Mouse (Mus musculus) gastrocnemius, adult 8-10 months (tissue): Measurements from ENCODE around the gene Psmd9. TPM values are rescaled to one million over a fixed set of nuclear protein-coding genes. Genes with fewer than 3 reads are reported as not detected.
A peak's percentile ranks its signal among the peaks of the same experiment; 100 is the strongest.
"Not testable (repeated sequence)": the region's sequence is repeated elsewhere in the genome, so short reads cannot be mapped to it uniquely, and the experiment has no call there.

Experiments
- DNase-seq, 2 experiments: peaks; one replicate each; pipeline ENCODE4 v3.0.0; 2022; ENCODE audit warnings: low spot score in 2 of 2
- total RNA-seq, 4 experiments: library from RNA; stranded (reverse); gene quantifications; 2 replicates each; pipeline ENCODE4 v1.2.4; 2022

Gene Psmd9
- total RNA-seq, 4 experiments from 2014 or later, result 11.4 to 12.8 (median 12.3) TPM

DNA sequence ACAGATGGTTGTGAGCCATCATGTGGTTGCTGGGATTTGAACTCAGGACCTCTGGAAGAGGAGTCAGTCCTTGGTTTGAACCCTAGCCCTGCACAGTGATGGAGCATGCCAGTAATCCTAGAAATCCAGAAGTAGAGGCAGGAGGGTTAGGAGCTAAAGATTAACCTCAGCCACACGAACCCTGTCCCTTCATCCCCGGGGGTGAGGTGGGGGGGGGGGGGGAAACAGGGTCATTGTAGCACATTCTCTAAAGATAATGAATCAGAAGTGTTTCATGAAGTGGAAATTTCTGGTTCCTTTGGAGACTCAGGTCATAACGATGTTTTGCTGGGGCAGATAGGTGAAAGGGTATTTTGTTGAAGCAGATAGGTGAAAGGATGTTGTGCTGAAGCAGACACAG lies 21.7 kb downstream of the Psmd9 start:
- DNase-seq, result no peak

GRCm38 (mm10) chr5:123191427-123191826 lies 22.2 kb downstream of the Psmd9 start:
- no peak for DNase-seq

- DNase-seq, result no peak
Observed at GRCm38 (mm10) chr5:123192606-123193150, 23.5 kb downstream of the Psmd9 start.

- DNase-seq, result no peak
Observed at GRCm38 (mm10) chr5:123193436-123193835, 24.2 kb downstream of the Psmd9 start.

DNA sequence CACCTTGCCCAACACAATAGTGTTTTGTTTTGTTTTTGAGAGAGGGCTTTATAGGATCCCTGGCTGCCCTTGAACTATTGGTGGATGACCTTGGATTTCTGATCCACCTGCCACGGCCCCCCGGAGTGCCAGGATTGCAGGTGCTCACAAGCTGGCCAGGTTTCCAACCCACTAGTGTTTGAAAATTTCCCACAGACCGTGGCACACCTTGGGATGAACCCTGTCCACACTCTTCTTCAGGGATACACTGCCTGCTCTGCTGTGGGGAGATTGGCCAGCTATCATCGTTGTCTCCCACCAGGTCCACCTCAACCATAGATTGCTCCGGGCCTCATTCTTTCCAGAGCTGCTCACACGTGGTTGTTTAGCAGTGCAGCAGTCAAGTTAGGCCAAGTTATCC lies 25.6 kb downstream of the Psmd9 start:
- no peak for DNase-seq

GRCm38 (mm10) chr5:123195500-123196000 lies 26.3 kb downstream of the Psmd9 start:
- no peak for DNase-seq

- DNase-seq, result no peak
Observed at GRCm38 (mm10) chr5:123196746-123197145, 27.5 kb downstream of the Psmd9 start.

DNA sequence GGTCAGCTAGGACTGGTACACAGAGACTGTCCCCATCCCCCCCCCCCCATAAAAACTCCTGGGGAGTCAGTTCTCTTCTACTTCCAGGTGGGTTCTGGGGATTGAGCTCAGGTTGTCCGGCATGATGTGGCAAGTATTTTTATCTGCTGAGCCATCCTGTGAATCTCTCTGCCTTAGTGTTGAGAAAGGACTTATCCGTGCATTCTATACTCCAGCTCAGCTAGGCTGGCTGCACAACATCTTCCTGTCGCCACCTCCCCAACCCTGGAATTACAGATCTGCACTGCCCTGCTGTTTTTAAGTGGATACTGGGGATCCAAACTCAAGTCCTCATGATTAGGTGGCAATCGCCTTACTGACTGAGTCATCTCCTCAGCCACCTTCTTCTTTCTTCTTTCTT lies 29.3 kb downstream of the Psmd9 start:
- no peak for DNase-seq

DNA sequence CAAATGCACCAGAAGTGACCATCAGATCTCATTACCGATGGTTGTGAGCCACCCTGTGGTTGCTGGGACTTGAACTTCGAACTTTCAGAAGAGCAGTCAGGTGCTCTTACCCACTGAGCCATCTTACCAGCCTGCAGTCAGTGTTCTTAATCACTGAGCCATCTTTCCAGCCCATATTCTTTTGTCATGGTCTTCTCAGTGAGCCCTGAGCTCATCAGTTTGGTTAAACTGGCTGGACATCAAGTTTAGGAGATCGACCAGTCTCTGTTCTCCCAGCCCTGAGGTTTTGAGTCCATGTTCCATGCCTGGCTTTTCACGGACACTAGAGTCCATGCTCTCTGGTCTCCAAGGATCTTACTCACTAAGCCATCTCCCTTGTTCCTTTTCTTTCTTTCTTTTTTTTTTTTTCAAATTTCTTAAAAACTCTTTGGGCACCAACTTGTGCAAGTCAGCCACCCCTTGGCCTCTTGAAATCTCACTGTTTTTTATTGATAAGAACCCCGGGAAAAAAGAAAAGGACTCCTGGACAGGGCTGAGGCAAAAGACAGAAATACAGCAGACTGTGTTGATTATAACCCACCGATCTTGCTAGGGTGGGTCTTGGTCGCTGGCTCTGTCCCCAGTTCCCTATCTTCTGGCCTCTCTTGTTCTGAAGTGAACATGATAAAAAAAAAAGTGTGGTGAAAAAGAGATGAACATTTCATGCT lies 31.8 kb downstream of the Psmd9 start:
- DNase-seq, result not testable (repeated sequence)

DNA sequence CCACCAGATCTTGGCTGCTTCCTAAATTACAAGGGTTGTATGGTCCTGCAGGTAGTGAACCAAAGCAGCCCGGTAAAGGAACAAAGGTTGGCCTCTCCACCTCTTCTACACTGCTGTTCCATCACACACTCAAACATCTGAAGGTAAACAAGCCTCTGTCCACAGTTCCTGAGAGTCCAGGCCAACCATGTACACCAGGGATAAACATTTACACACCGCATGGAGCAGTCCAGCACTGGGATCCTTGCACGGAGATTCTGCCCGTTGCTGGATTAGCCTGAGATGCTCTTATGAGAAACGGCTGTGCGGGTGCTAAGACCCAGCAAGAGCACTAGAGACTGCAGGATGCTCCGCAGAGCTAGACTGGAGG lies 32.3 kb downstream of the Psmd9 start:
- DNase-seq, result no peak

DNA sequence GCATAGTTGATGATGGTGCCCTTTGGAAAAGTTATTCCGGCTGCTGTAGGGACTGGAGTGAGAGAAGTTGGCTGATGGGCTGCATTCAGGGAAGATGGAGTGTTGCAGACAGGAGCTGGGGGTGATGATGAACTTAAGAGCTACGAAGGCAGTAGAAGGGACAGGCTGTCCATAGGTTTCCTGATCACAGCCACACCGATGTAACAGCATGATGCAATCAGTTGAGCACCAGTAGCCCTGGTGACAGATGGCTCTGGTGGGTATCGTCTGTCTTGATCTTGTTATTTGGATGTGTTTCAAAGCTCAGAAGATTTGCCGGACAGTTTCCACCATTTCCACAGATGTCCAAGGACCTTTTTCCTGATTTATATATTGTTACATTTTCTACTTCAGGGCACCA lies 32.8 kb downstream of the Psmd9 start:
- DNase-seq, result no peak

DNA sequence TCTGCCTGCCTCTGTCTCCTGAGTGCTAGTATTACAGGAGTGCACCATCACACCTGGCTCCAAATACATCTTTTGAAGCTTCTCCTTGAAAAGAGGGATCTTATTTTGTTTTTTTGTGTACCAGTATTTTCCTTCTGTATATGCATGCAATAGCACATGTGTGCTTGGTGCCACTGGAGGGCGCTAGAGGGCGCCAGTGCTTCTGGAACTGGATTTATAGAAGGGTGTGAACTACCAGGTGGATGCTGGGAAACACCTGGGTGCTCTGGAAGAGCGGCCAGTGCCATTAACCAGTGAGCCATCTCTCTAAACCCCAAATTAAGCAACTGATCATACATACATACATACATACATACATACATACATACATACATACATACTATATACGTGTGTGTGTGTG lies 33.6 kb downstream of the Psmd9 start:
- DNase-seq, result not testable (repeated sequence)

DNA sequence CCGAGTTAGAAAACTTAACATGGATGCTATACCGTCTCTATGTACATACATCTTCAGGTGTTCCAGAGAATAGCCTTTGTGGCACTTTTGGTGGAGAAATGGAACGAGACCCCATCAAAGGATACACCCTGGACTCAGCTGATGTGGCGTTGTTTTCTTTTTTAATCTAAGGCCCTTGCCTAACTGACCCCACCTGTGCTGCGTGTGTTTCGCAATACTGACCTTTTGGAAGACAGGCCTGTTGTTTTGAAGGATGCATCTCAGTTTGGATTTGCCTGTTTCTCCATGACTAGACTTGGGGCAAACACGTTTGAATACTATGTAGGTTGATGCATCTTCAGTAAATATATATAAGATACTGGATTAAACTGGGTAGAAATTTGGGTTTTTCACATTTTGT lies 34.4 kb downstream of the Psmd9 start:
- DNase-seq, result not testable (repeated sequence)

DNA sequence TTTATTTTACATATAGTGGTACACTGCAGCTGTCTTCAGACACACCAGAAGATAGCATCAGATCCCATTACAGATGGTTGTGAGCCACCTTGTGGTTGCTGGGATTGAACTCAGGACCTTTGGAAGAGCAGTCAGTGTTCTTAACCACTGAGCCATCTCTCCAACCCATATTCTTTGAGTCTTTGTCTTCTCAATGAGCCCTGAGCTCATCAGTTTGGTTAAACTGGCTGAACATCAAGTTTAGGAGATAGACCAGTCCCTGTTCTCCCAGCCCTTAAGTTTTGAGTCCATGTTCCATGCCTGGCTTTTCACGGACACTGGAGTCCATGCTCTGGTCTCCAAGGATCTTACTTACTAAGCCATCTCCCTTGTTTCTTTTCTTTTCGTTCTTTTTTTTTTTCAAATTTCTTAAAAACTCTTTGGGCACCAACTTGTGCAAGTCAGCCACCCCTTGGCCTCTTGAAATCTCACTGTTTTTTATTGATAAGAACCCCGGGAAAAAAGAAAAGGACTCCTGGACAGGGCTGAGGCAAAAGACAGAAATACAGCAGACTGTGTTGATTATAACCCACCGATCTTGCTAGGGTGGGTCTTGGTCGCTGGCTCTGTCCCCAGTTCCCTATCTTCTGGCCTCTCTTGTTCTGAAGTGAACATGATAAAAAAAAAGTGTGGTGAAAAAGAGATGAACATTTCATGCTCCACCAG lies 53.3 kb downstream of the Psmd9 start:
- not testable (repeated sequence) for DNase-seq

DNA sequence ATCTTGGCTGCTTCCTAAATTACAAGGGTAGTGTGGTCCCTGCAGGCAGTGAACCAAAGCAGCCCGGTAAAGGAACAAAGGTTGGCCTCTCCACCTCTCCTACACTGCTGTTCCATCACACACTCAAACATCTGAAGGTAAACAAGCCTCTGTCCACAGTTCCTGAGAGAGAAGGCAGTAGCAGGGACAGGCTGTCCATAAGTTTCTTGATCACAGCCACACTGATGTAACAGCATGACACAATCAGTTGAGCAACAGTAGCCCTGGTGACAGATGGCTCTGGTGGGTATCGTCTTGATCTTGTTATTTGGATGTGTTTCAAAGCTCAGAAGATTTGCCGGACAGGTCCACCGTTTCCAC lies 53.8 kb downstream of the Psmd9 start:
- DNase-seq, result no peak

DNA sequence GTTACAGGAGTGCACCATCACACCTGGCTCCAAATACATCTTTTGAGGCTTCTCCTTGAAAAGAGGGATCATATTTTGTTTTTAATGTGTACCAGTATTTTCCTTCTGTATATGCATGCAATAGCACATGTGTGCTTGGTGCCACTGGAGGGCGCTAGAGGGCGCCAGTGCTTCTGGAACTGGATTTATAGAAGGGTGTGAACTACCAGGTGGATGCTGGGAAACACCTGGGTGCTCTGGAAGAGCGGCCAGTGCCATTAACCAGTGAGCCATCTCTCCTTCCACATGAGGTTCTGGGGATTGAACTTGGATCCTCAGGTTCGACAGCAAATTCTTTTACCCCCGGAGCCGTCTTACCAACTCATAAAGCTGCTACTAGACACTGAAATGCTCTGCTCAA lies 54.6 kb downstream of the Psmd9 start:
- not testable (repeated sequence) for DNase-seq

GRCm38 (mm10) chr5:123226851-123227250 lies 57.6 kb downstream of the Psmd9 start:
- DNase-seq, result no peak

DNA sequence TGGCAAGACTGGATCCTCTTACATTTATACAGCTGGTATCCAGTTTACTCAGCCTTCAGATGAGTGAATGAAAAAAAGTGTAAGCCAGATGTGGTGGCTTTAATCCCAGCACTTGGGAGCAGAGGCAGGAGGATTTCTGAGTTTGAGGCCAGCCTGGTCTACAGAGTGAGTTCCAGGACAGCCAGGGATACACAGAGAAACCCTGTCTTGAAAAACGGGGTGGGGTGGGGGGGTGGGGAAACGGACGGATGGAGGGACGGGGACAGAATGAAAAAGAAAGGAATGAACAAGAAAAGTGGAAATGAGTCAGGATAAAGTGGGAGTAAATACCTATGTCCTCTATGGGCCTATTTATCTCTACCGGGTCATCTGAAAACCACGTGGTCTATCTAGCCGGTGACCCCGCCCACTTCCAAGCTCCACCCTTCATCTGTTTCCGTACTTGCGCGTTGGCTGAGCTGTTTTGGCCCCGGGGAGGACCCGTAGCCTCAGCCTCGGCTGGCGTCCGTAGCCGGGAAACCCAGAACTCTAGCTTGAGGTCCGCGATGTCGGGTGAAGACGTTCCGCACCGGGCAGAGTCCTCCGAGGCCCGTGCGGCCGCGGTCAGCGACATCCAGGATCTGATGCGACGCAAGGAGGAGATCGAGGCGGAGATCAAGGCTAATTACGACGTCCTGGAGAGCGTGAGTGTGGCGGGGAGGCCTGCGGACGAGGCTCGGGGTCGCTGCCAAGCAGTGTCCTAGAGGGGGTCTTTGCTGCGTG lies 58.7 kb downstream of the Psmd9 start:
- DNase-seq, result peak; percentile 95

GRCm38 (mm10) chr5:123228524-123228922 lies 59.3 kb downstream of the Psmd9 start:
- DNase-seq, result no peak

DNA sequence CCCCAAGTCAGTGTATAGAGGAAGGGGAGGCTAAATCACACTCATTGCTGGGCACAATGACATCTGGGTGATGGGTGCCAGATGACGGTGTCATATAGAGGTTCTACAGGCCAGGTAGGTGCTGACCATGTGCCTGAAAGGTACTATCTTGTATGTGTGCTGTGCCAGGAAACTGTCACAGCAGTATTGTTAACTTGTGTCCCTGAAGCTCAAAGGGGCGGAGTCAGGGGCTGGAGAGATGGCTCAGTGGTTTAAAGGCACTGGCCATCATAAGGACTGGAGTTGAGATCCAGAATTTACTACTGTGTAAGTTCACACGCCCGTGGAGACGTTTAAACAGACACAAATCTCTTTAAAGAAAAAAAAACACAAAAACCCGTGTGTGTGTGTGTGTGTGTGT lies 60.1 kb downstream of the Psmd9 start:
- DNase-seq, result no peak

- no peak for DNase-seq
Observed at GRCm38 (mm10) chr5:123232180-123232579, 63.0 kb downstream of the Psmd9 start.

GRCm38 (mm10) chr5:123235731-123236130 lies 66.5 kb downstream of the Psmd9 start:
- DNase-seq, result no peak
